Mouse (Mus musculus): ENCODE data around the gene Rala. TPM values are rescaled to one million over a fixed set of nuclear protein-coding genes. Genes with fewer than 3 reads are reported as not detected.

The Rala gene
- 197 and 209 TPM in 2 replicates for polyA plus RNA-seq (2014; fragmentation: Nextera tagmentation; extraction: Ambion mirVana)

DNA sequence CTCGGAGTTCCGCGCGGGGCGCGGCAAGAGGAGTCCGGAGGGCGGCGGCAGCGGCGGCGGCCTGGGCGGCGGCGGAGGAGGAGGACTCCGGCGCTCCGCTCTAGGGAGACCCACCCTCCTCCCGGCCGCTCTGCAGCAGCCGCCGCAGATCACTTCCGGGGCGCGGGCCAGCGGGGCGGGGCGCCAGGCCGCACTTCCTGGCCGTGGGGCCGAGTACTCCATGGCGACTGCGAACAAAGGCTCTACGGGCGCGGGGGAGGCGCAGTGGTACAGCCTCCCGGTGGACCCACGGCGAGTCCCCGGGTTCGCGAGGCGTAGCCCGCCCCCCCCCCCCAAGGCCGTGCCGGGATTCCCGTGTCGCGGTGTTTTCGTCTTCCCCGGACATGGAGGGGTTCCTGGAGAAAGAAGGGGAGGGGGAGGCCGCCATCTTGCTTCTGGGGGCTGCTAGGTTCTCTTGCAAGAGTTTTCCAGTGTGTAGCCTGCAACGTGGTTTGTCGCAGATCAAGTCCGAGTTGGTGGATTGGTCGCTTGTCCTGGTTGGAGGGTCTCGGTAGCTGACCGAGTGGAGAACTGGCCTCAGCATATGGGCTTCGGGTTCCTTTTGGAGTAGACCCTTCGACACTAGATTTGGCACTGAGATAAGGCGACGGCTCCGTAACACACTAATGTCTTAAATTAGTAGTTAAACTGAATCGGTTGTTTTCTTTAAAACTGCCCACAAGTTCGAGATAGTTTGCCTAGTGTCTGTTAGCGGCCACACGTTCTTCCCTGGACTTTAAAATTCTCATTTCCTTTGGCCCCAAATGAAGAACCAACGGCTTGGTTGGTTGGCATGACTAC lies at the start of gene Rala:
TSS of gene Rala (minus strand) at position 162 of the 840 bp plus-strand sequence.
- Histone ChIP-seq H3K9ac (peak within 1 kb of the TSS; percentile 94), H3K27me3 (ENCODE audit: control insufficient read depth, insufficient read depth, low read length) (no peaks in the 10 kb centered on the region), H3K27ac (peak within 1 kb of the TSS; percentile 98), H3K9me3 (ENCODE audit: control insufficient read depth, low read length) (no peaks in the 10 kb centered on the region), H3K4me2 (replicated peaks) (peak within 1 kb of the TSS; percentile 53), H3K4me3 (replicated peaks; ENCODE audit: low read length) (peak within 1 kb of the TSS; percentile 77), H3K4me1 (replicated peaks; ENCODE audit: control insufficient read depth, insufficient read depth, low read length) (peaks cover 20% of the 10 kb centered on the region), H3K36me3 (replicated peaks; ENCODE audit: control insufficient read depth, insufficient read depth) (peaks cover 3% of the 10 kb centered on the region; the same call in 1 of the 2 replicates)
- 9% methylated on average over 62 of the region's 69 CpGs for WGBS
- ATAC-seq (ENCODE audit: low FRiP score) (peak; percentile 100), DNase-seq (ENCODE audit: low spot score) (peak; percentile 90)

- H3K36me3 ChIP-seq (replicated peaks; ENCODE audit: control insufficient read depth, insufficient read depth) = peaks cover 10% of the 10 kb centered on the region; the same call in 1 of the 2 replicates
- H3K9me3 ChIP-seq (ENCODE audit: control insufficient read depth, low read length) = no peaks in the 10 kb centered on the region
- H3K4me3 ChIP-seq (replicated peaks; ENCODE audit: low read length) = peak overlapping the region; percentile 84
- H3K9ac ChIP-seq = peak overlapping the region; percentile 80
- no peaks in the 10 kb centered on the region for H3K27me3 ChIP-seq (ENCODE audit: control insufficient read depth, insufficient read depth, low read length)
- WGBS = 40% methylated on average over 7 of the region's 7 CpGs
- peak overlapping the region; percentile 76 for H3K4me2 ChIP-seq (replicated peaks)
- H3K27ac ChIP-seq = peak overlapping the region; percentile 0; the same call in 1 of the 2 replicates
- DNase-seq (ENCODE audit: low spot score) (no peak), ATAC-seq (ENCODE audit: low FRiP score) (no peak)
- H3K4me1 ChIP-seq (replicated peaks; ENCODE audit: control insufficient read depth, insufficient read depth, low read length) = 0 out of 2 replicates have a peak, but pooled peaks cover 9% of the 10 kb centered on the region
Observed at GRCm38 (mm10) chr13:17993515-17993847, 49.4 kb upstream of the Rala start.

DNA sequence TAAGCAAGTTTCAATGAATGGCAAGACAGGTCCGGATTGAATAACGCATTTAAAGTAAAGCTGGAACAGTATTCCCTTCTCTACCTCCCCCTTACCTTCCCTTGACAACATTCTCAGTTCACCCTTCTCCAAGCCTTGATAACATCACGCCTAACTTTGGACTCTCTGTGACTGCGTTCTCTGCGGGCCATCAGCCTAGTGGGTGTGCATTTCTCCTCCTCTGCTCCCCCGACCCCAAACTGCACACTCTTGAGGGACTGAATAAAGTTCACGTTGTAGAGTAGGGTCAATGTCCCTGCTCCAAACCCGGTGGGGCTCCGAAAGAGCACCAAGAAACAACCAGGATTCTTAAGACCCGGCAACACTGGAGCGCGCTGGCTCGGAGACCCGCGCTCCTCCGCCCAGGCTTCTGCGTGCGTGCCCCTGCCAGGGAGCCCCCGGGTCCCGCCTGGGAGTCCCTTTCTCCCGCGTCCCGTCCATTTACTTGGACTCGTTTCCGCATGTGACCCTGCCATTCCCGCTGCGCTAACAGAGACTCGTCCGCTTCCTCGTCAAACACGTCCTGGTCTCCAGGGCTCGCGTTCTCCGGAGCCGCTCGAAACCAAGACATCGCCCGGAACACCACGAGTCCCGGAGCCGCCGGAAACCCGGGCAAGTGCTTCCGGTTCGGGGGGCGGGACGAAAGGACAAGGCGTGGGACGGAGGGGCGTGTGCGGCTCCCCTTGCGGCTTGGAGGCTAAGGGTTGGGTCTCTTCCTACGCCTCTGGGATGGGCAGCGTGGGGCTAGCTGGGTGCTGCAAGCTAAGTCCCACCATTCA lies 48.9 kb upstream of the Rala start, which contains the start of gene Yae1d1:
TSS of gene Yae1d1 (minus strand) at position 653 of the 818 bp plus-strand sequence.
- H3K9me3 ChIP-seq (ENCODE audit: control insufficient read depth, low read length) = no peaks in the 10 kb centered on the region
- under 1% methylated on average over 54 of the region's 54 CpGs for WGBS
- H3K4me1 ChIP-seq (replicated peaks; ENCODE audit: control insufficient read depth, insufficient read depth, low read length) = 0 out of 2 replicates have a peak, but pooled peaks cover 9% of the 10 kb centered on the region
- peak within 1 kb of the TSS; percentile 76 for H3K4me2 ChIP-seq (replicated peaks)
- H3K36me3 ChIP-seq (replicated peaks; ENCODE audit: control insufficient read depth, insufficient read depth) = peaks cover 11% of the 10 kb centered on the region; the same call in 1 of the 2 replicates
- DNase-seq (ENCODE audit: low spot score) (peak; percentile 93), ATAC-seq (ENCODE audit: low FRiP score) (peak; percentile 99)
- no peaks in the 10 kb centered on the region for H3K27me3 ChIP-seq (ENCODE audit: control insufficient read depth, insufficient read depth, low read length)
- H3K9ac ChIP-seq = peak within 1 kb of the TSS; percentile 80
- H3K4me3 ChIP-seq (replicated peaks; ENCODE audit: low read length) = peak within 1 kb of the TSS; percentile 84
- H3K27ac ChIP-seq = peak within 1 kb of the TSS; percentile 76

DNA sequence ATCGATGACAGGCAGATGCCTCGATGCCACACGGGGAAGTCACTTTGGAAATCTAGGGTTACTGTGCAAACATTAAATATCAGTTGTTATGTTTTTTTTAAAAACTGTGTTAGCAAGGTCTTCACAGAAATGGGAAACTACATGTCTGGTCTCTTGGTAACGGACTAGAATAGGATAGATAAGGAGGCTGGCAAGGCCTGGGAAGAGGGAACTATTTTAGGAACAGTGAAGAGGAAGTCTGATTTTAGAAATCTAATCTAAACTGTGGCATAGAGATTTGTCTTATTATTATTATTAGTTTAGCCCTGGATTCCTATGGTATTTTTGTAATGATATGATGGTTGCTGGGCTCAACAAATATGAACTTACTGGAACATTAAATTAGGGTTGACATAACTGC lies 48.0 kb upstream of the Rala start:
- Histone ChIP-seq H3K27ac (no peak overlapping the region), H3K4me1 (replicated peaks; ENCODE audit: control insufficient read depth, insufficient read depth, low read length) (0 out of 2 replicates have a peak, but pooled peaks cover 9% of the 10 kb centered on the region), H3K4me3 (replicated peaks; ENCODE audit: low read length) (peak overlapping the region; percentile 84), H3K36me3 (replicated peaks; ENCODE audit: control insufficient read depth, insufficient read depth) (peaks cover 20% of the 10 kb centered on the region), H3K9ac (peak overlapping the region; percentile 80; the same call in 1 of the 2 replicates), H3K4me2 (replicated peaks) (peak overlapping the region; percentile 76), H3K27me3 (ENCODE audit: control insufficient read depth, insufficient read depth, low read length) (no peaks in the 10 kb centered on the region), H3K9me3 (ENCODE audit: control insufficient read depth, low read length) (no peaks in the 10 kb centered on the region)
- WGBS = 88% methylated on average over 4 of the region's 4 CpGs
- DNase-seq (ENCODE audit: low spot score) = no peak
- ATAC-seq (ENCODE audit: low FRiP score) = no peak

GRCm38 (mm10) chr13:17983194-17983593 lies 39.2 kb upstream of the Rala start:
- H3K9me3 ChIP-seq (ENCODE audit: control insufficient read depth, low read length) = no peaks in the 10 kb centered on the region
- peaks cover 42% of the 10 kb centered on the region for H3K36me3 ChIP-seq (replicated peaks; ENCODE audit: control insufficient read depth, insufficient read depth)
- no peak overlapping the region for H3K27ac ChIP-seq
- H3K4me1 ChIP-seq (replicated peaks; ENCODE audit: control insufficient read depth, insufficient read depth, low read length) = no peaks in the 10 kb centered on the region
- H3K9ac ChIP-seq = no peak overlapping the region
- ATAC-seq (ENCODE audit: low FRiP score) = no peak; the same call in 1 of the 2 replicates
- no peak overlapping the region for H3K4me2 ChIP-seq (replicated peaks)
- WGBS = 47% methylated on average over 4 of the region's 4 CpGs
- no peaks in the 10 kb centered on the region for H3K27me3 ChIP-seq (ENCODE audit: control insufficient read depth, insufficient read depth, low read length)
- peak; percentile 44 for DNase-seq (ENCODE audit: low spot score)
- no peak overlapping the region for H3K4me3 ChIP-seq (replicated peaks; ENCODE audit: low read length)

GRCm38 (mm10) chr13:17982634-17983033 lies 38.6 kb upstream of the Rala start:
- Histone ChIP-seq H3K9me3 (ENCODE audit: control insufficient read depth, low read length) (no peaks in the 10 kb centered on the region), H3K9ac (no peak overlapping the region), H3K36me3 (replicated peaks; ENCODE audit: control insufficient read depth, insufficient read depth) (peaks cover 39% of the 10 kb centered on the region), H3K4me2 (replicated peaks) (no peak overlapping the region), H3K4me3 (replicated peaks; ENCODE audit: low read length) (no peak overlapping the region), H3K27me3 (ENCODE audit: control insufficient read depth, insufficient read depth, low read length) (no peaks in the 10 kb centered on the region), H3K27ac (no peak overlapping the region), H3K4me1 (replicated peaks; ENCODE audit: control insufficient read depth, insufficient read depth, low read length) (no peaks in the 10 kb centered on the region)
- DNase-seq (ENCODE audit: low spot score) (no peak), ATAC-seq (ENCODE audit: low FRiP score) (no peak)
- 73% methylated on average over 5 of the region's 5 CpGs for WGBS

GRCm38 (mm10) chr13:17976854-17977739 lies 33.1 kb upstream of the Rala start:
- Histone ChIP-seq H3K4me1 (replicated peaks; ENCODE audit: control insufficient read depth, insufficient read depth, low read length) (no peaks in the 10 kb centered on the region), H3K4me3 (replicated peaks; ENCODE audit: low read length) (no peak overlapping the region), H3K9ac (no peak overlapping the region), H3K36me3 (replicated peaks; ENCODE audit: control insufficient read depth, insufficient read depth) (no peaks in the 10 kb centered on the region), H3K9me3 (ENCODE audit: control insufficient read depth, low read length) (no peaks in the 10 kb centered on the region), H3K27ac (no peak overlapping the region), H3K4me2 (replicated peaks) (no peak overlapping the region), H3K27me3 (ENCODE audit: control insufficient read depth, insufficient read depth, low read length) (no peaks in the 10 kb centered on the region)
- no peak for ATAC-seq (ENCODE audit: low FRiP score)
- no peak for DNase-seq (ENCODE audit: low spot score)
- 91% methylated on average over 8 of the region's 8 CpGs for WGBS

DNA sequence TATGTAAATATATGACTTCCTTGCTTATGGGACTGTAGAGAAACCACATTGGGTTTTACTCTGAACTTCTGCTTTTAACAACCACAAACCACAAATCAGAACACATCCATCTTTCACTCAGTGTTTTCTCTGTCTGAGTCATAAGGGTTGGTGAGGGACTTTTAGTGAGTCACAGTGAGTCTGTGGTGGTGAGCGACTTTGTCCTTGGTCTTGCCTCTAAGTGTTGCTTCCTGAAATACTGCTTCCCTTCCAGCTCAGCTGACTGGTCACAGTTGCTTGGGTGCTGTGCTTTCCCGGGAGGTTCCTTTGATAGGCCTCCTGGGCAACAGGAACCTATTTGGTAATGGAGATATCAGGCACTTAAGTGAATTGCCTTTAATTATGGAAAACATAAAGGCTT lies 31.9 kb upstream of the Rala start:
- H3K27me3 ChIP-seq (ENCODE audit: control insufficient read depth, insufficient read depth, low read length) = no peaks in the 10 kb centered on the region
- no peaks in the 10 kb centered on the region for H3K4me1 ChIP-seq (replicated peaks; ENCODE audit: control insufficient read depth, insufficient read depth, low read length)
- ATAC-seq (ENCODE audit: low FRiP score) (no peak), DNase-seq (ENCODE audit: low spot score) (no peak)
- H3K36me3 ChIP-seq (replicated peaks; ENCODE audit: control insufficient read depth, insufficient read depth) = no peaks in the 10 kb centered on the region
- H3K9me3 ChIP-seq (ENCODE audit: control insufficient read depth, low read length) = no peaks in the 10 kb centered on the region
- no peak overlapping the region for H3K27ac ChIP-seq
- no peak overlapping the region for H3K4me3 ChIP-seq (replicated peaks; ENCODE audit: low read length)
- no peak overlapping the region for H3K4me2 ChIP-seq (replicated peaks)
- WGBS = 69% methylated on average over 2 of the region's 2 CpGs
- H3K9ac ChIP-seq = no peak overlapping the region
